Mouse (Mus musculus) left cerebral cortex, adult 18-20 months (tissue): ENCODE measurements at regions not wholly inside any gene's neighbourhood (a gene's known extent, or its start where the extent isn't known, plus 50 kb on each side); places are given as distances from the start of the nearest gene placed in this dataset.

Experiments used
- microRNA-seq, 2 experiments: library from miRNA; unstranded; fragments of <30 nt; microRNA quantifications; one replicate each; pipeline ENCODE4 v1.2.0; 2021

Small RNA genes lying in the stretch of these regions (microRNA-seq; reads per million reads assigned to microRNA genes)
- 0 reads per million in 2 experiments for gene Gm23064
